Mouse (Mus musculus) megakaryocyte-erythroid progenitor cell, adult 5-6 weeks (primary cell): ENCODE measurements around the gene Coro1c. TPM values are rescaled to one million over a fixed set of nuclear protein-coding genes. Genes with fewer than 3 reads are reported as not detected.

ENCODE experiments used
- ATAC-seq: replicated peaks from 2 replicates; pipeline ENCODE4 v1.8.0; 2016; ENCODE audit warnings: mild to moderate bottlenecking, inconsistent platforms; ENCODE audit not compliant: severe bottlenecking, poor library complexity, low FRiP score, low TSS enrichment
- total RNA-seq, 2 experiments: library from RNA; stranded (forward) in 1 of 2; stranded (reverse) in 1 of 2; fragments of 200-1000, 215-1000 nt in 1 of 2; fragments of >200 nt in 1 of 2; fragmentation: Nextera tagmentation in 1 of 2; gene quantifications; 2 replicates each; pipeline ENCODE4 v1.2.3; 2014 to 2017

Gene Coro1c
- 56.5 and 80.4 TPM in 2 replicates for total RNA-seq (2014; fragmentation: Nextera tagmentation)
- total RNA-seq (2017), result 75.7 and 78.0 TPM in 2 replicates

- peak; percentile 85 for ATAC-seq
These were observed at the start of gene Coro1c for GRCm38 (mm10) chr5:113908592-113909441. Gene Coro1c, minus strand, starts transcription at chr5:113908758.

GRCm38 (mm10) chr5:113956510-113956909, 48.0 kb upstream of the Coro1c start:
- peak; percentile 47 for ATAC-seq

- no peak for ATAC-seq
These were observed 47.1 kb upstream of the Coro1c start for GRCm38 (mm10) chr5:113955691-113956090.

GRCm38 (mm10) chr5:113955281-113955680, 46.7 kb upstream of the Coro1c start:
- no peak for ATAC-seq

- 0 out of 2 replicates have a peak, but pooled peaks have one; percentile 46 for ATAC-seq
These were observed 45.9 kb upstream of the Coro1c start for GRCm38 (mm10) chr5:113954421-113954820.

GRCm38 (mm10) chr5:113952519-113952918, 44.0 kb upstream of the Coro1c start:
- ATAC-seq, result no peak

GRCm38 (mm10) chr5:113951693-113952071, 43.1 kb upstream of the Coro1c start:
- ATAC-seq, result peak; percentile 68

GRCm38 (mm10) chr5:113950786-113951692, 42.5 kb upstream of the Coro1c start:
- no peak; the same call in 1 of the 2 replicates for ATAC-seq

- ATAC-seq, result no peak
These were observed 41.6 kb upstream of the Coro1c start for GRCm38 (mm10) chr5:113950133-113950532.

- no peak for ATAC-seq
These were observed 38.7 kb upstream of the Coro1c start for GRCm38 (mm10) chr5:113947280-113947679.

GRCm38 (mm10) chr5:113945126-113945525, 36.6 kb upstream of the Coro1c start:
- no peak for ATAC-seq

GRCm38 (mm10) chr5:113943328-113943727, 34.8 kb upstream of the Coro1c start:
- ATAC-seq, result no peak

- ATAC-seq, result peak; percentile 33; the same call in 1 of the 2 replicates
These were observed 34.0 kb upstream of the Coro1c start for GRCm38 (mm10) chr5:113942580-113942979.

- no peak for ATAC-seq
These were observed 30.8 kb upstream of the Coro1c start for GRCm38 (mm10) chr5:113939263-113939900.

GRCm38 (mm10) chr5:113937650-113938049, 29.1 kb upstream of the Coro1c start:
- peak; percentile 76 for ATAC-seq

GRCm38 (mm10) chr5:113933889-113934288, 25.3 kb upstream of the Coro1c start:
- ATAC-seq, result 0 out of 2 replicates have a peak, but pooled peaks have one; percentile 13

- no peak for ATAC-seq
These were observed 24.9 kb upstream of the Coro1c start for GRCm38 (mm10) chr5:113933480-113933879.

- ATAC-seq, result no peak
These were observed 23.8 kb upstream of the Coro1c start for GRCm38 (mm10) chr5:113932310-113932709.
